Mouse (Mus musculus): ENCODE data around the gene Dnajc7.
"Not testable (repeated sequence)": the region's sequence is repeated elsewhere in the genome, so short reads cannot be mapped to it uniquely, and the experiment has no call there.

Dnajc7 gene

GRCm38 (mm10) chr11:100619982-100620381 is at the start of gene Dnajc7:
Gene Dnajc7 (minus strand): TSS chr11:100620168.
- no peak for DNase-seq (ENCODE audit: low spot score in 2 of 2)

- no peak for DNase-seq (ENCODE audit: low spot score in 2 of 2)
These were observed 39.8 kb upstream of the Dnajc7 start for GRCm38 (mm10) chr11:100659806-100660205.

GRCm38 (mm10) chr11:100656458-100656857 is 36.5 kb upstream of the Dnajc7 start:
- no peak for DNase-seq (ENCODE audit: low spot score in 2 of 2)

DNA sequence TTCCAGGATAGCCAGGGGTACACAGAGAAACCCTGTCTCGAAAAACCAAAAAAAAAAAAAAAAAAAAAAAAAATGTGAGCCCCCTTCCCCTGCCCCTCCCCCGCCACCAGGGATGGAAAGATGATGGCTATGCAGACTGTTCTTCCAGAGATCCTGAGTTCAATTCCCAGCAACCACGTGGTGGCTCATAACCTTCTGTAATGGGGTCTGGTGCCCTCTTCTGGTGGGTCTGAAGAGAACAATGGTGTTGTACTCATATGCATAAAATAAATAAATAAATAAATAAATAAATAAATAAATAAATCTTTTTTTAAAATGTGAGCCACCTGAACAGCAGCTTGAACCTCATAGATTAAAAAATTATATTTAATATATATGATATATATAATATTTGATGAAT is 35.6 kb upstream of the Dnajc7 start:
- not testable (repeated sequence) for DNase-seq (ENCODE audit: low spot score in 2 of 2)

DNA sequence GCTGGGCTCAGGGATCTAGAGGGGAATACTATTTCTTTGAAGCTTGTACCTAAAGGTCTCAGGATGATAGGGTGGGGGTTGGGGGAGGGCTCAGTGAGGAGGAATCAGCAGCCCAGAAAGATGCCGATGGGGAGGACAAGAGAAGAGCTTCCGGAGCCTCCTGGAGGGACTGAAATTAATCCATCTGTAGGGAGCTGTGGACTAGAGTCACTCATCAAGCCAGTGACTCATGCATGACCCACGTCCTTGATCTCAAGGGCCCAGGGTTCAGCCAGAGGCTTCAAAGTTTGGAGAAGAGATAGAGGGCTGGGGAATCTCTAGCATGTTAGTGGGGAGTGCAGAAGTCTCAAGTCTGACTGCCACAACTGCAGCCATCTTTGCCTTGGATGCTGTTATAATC is 31.8 kb upstream of the Dnajc7 start:
- DNase-seq (ENCODE audit: low spot score in 2 of 2): no peak

GRCm38 (mm10) chr11:100651205-100651604 is 31.2 kb upstream of the Dnajc7 start:
- no peak for DNase-seq (ENCODE audit: low spot score in 2 of 2)

GRCm38 (mm10) chr11:100648405-100648804 is 28.4 kb upstream of the Dnajc7 start:
- DNase-seq (ENCODE audit: low spot score in 2 of 2): no peak

DNA sequence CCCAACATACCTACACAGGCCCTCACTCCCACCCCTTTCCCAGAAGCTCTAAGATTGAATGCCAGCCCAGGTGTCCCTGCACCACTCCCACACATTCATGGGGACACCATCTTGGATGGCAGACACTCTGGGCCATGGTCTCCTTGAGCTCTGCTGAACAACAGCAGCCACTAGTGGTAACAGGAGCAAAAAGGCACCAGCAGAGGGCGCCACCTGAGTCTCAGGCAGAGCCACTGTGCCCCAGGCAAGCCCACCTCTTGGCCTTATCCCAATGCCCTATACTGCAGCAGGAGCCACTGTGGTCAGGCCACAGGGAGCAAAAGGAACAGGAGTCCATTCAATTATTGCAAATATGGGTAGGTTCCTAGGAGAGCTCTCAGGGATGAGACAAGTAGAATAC is 26.3 kb upstream of the Dnajc7 start:
- no peak for DNase-seq (ENCODE audit: low spot score in 2 of 2)

GRCm38 (mm10) chr11:100643612-100644575 is 23.9 kb upstream of the Dnajc7 start:
- DNase-seq (ENCODE audit: low spot score in 2 of 2): no peak

- DNase-seq (ENCODE audit: low spot score in 2 of 2): peak; percentile 34 to 47
These were observed 20.4 kb upstream of the Dnajc7 start for GRCm38 (mm10) chr11:100640159-100640906.

DNA sequence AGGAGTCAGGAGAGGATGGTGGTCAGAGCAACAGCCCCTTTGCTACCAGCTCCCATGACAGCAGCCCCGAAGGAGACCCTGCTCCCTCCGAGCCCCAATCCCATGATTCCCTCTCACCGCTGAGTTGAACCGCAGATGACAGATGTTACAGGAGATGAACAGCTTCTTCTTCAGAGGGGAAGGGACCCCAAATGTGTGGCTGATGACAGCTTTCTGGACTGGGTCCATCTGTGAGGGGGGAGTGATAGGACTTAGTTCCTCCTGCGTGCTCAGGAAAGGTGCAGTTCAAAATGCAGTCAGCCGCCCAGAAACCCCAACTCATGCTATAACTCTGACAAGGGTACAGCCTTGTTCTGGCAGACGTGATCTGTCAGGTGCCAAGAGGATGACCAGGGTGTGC is 14.6 kb upstream of the Dnajc7 start:
- DNase-seq (ENCODE audit: low spot score in 2 of 2): no peak

GRCm38 (mm10) chr11:100628862-100629352 is 8.9 kb upstream of the Dnajc7 start:
- no peak for DNase-seq (ENCODE audit: low spot score in 2 of 2)

DNA sequence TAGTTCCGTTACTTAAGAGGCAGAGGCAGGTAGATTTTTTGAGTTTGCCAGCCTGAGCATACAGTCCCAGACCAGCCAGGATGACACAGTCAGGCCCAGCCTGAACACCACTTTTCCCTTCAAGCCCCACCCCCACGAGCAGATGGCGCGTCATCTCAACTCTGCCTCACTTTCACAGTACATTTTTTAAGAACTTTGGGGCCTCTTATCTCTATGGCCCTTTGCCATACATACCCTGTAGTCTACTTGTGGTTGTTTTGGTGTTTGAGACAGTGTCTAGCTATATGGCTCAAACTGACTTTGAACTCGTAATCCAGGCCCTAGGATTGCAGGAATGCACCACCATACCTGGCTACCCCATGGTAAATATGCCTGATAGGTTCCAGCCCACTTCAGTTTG is 8.1 kb upstream of the Dnajc7 start:
- no peak for DNase-seq (ENCODE audit: low spot score in 2 of 2)

GRCm38 (mm10) chr11:100626701-100627195 is 6.8 kb upstream of the Dnajc7 start:
- peak; percentile 60 to 66 for DNase-seq (ENCODE audit: low spot score in 2 of 2)

DNA sequence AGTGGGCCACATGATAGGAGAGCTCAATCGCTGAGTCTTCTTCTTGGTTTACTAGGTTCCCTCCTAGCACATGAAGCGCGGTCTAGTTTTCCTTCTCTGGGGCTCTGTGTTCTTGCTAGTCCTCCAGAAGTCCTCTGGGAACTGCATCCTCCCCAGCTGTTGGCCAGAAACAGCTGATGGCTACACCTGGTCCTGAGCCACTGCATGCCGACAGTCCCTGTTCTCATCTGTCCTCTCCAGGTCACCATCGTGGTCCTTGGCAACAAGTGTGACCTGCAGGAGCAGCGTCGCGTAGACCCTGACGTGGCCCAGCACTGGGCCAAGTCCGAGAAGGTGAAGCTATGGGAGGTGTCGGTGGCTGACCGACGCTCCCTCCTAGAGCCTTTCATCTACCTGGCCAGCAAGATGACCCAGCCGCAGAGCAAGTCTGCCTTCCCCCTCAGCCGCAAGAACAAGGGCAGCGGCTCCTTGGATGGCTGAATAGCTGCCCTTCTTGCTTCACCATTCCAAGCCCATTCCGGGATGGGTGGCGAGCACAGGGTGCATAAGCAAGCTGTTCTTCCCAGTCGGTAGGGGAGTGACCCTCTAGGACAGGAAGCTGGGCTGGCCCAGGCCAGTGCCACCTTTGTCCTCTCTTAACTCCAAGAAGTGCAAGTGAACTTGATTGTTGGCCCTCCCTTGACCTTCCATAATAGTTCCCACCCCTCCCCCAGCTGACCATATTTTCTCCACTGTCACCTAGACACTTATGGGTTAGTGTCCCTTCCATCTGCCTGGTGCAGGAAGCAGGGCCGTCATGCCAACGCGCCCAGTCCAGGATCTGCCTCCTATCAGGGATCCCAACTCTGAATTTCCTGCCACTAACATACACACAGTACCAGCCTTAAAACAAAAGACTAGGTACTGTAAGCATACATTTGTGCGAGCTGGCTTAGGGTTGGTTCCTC is 6.1 kb upstream of the Dnajc7 start:
- no peak for DNase-seq (ENCODE audit: low spot score in 2 of 2)

GRCm38 (mm10) chr11:100623867-100624266 is 3.9 kb upstream of the Dnajc7 start:
- DNase-seq (ENCODE audit: low spot score in 2 of 2): no peak

DNA sequence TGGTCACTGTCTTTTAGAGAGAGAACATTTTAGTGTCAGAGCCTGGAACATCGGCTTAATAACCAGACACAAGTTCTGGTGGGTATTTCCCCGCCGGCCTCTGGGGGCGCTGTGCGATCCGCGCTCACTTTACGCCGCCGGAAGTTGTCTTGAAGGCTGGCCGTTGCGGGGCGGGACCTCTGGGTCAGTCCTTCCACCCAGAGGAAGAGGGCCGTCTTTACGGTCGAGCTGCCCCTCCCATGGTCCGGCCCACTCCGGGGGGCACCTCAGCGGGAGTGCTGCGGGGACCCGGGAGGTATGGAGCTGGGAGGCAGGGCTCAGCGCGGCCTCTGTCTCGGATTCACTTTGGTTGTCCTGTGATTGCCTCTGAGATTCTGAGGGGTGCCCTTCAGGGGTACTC is 2.7 kb upstream of the Dnajc7 start:
- peak; percentile 92 to 96 for DNase-seq (ENCODE audit: low spot score in 2 of 2)

GRCm38 (mm10) chr11:100619485-100619975 is 438 bp downstream of the Dnajc7 start:
- peak; percentile 92 to 94 for DNase-seq (ENCODE audit: low spot score in 2 of 2)

DNA sequence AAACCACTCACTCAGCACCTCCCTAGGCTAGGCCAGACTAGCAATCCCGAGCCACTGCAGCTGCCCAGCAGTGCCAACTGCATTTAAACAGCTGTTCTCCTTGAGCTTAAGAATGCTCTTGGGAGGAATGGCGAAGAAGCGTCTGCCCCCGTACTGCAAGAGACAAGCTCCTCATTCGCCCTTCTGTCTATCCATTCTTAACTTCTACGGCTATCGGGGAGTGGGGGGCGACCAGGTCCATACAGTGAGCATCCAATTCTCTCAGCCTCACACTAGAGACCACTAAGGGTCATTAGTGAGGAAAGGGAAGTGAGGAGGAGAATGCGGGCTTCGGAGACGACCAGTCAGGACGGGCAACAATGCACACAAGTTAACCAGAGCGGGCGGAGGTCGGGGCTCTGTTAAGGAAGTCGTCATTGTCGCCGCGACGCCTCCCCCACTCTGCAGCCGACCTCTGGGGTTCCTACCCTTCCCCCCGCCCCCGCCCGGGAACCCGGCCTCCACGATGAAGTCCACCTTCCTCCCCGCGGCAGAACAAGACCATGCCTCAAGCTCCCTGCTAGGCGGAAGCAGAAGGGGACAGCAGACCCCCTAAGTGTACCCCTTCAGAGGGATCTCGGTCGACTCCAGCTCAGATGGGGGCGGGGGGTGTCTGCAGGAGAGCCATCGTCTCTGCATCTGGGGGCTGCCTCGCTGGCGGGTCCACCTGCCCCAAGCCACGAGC is 1.0 kb downstream of the Dnajc7 start, which contains the start of gene Nkiras2:
Gene Nkiras2 (plus strand): TSS at position 484 of the 724 bp plus-strand sequence.
- peak in 1 of 2 experiments; percentile 22 for DNase-seq (ENCODE audit: low spot score in 2 of 2)

- no peak for DNase-seq (ENCODE audit: low spot score in 2 of 2)
These were observed 2.5 kb downstream of the Dnajc7 start for GRCm38 (mm10) chr11:100617480-100617879.

Data from frontal cortex, postnatal 25 days (tissue).